Mouse (Mus musculus) megakaryocyte, embryonic 14.5 days (primary cell): ENCODE results near the gene Mamdc4.

Source experiments
- FLI1 ChIP-seq: IDR thresholded peaks from 2 replicates; pipeline ENCODE4 v1.6.1; 2012; ENCODE audit warnings: low read length, inconsistent platforms, mixed read lengths
- GATA1 ChIP-seq: IDR thresholded peaks from 3 replicates; pipeline ENCODE4 v1.6.1; 2012; ENCODE audit warnings: mixed read lengths, low read length, inconsistent platforms, borderline replicate concordance

GRCm38 (mm10) chr2:25534866-25535182 is 39.8 kb downstream of the Mamdc4 start:
- TF ChIP-seq GATA1 (no peak), FLI1 (no peak)
